Mouse (Mus musculus) ovary, postnatal 36 days (tissue): ENCODE data around the gene Ahcyl1.

ENCODE experiments used
- DNase-seq: peaks from one replicate; pipeline ENCODE4 v3.0.0; 2022; ENCODE audit warnings: low spot score, mixed read lengths

Gene Ahcyl1

GRCm38 (mm10) chr3:107703675-107704370 lies 7.5 kb upstream of the Ahcyl1 start:
- DNase-seq: peak; percentile 29

GRCm38 (mm10) chr3:107701767-107702394 lies 5.5 kb upstream of the Ahcyl1 start:
- DNase-seq: no peak

- no peak for DNase-seq
Observed at GRCm38 (mm10) chr3:107700625-107701024, 4.3 kb upstream of the Ahcyl1 start.

GRCm38 (mm10) chr3:107696910-107697309 lies 550 bp upstream of the Ahcyl1 start:
- DNase-seq: no peak

GRCm38 (mm10) chr3:107695219-107695947 lies 977 bp downstream of the Ahcyl1 start:
- DNase-seq: no peak

GRCm38 (mm10) chr3:107694256-107694900 lies 2.0 kb downstream of the Ahcyl1 start:
- no peak for DNase-seq

GRCm38 (mm10) chr3:107690366-107690765 lies 6.0 kb downstream of the Ahcyl1 start:
- DNase-seq: no peak

GRCm38 (mm10) chr3:107689245-107689644 lies 7.1 kb downstream of the Ahcyl1 start:
- no peak for DNase-seq

- no peak for DNase-seq
Observed at GRCm38 (mm10) chr3:107688236-107688635, 8.1 kb downstream of the Ahcyl1 start.

- no peak for DNase-seq
Observed at GRCm38 (mm10) chr3:107686276-107686977, 9.9 kb downstream of the Ahcyl1 start.

- no peak for DNase-seq
Observed at GRCm38 (mm10) chr3:107685652-107686051, 10.7 kb downstream of the Ahcyl1 start.

GRCm38 (mm10) chr3:107683587-107683986 lies 12.8 kb downstream of the Ahcyl1 start:
- no peak for DNase-seq

- no peak for DNase-seq
Observed at GRCm38 (mm10) chr3:107680790-107681576, 15.4 kb downstream of the Ahcyl1 start.

GRCm38 (mm10) chr3:107671509-107671908 lies 24.9 kb downstream of the Ahcyl1 start:
- no peak for DNase-seq

- DNase-seq: no peak
Observed at GRCm38 (mm10) chr3:107670500-107670899, 25.9 kb downstream of the Ahcyl1 start.

- DNase-seq: no peak
Observed at GRCm38 (mm10) chr3:107668786-107669185, 27.6 kb downstream of the Ahcyl1 start.

GRCm38 (mm10) chr3:107667426-107667825 lies 28.9 kb downstream of the Ahcyl1 start:
- DNase-seq: no peak

GRCm38 (mm10) chr3:107664641-107665040 lies 31.7 kb downstream of the Ahcyl1 start:
- DNase-seq: no peak

- DNase-seq: no peak
Observed at GRCm38 (mm10) chr3:107659000-107659399, 37.4 kb downstream of the Ahcyl1 start.

GRCm38 (mm10) chr3:107656888-107657287 lies 39.5 kb downstream of the Ahcyl1 start:
- DNase-seq: no peak

GRCm38 (mm10) chr3:107656151-107656550 lies 40.2 kb downstream of the Ahcyl1 start:
- no peak for DNase-seq
